ENCODE assay signal across 12 mouse cellular contexts in genomic region chr9:26742817-26743216, GRCm38 (mm10). TPM values are rescaled to one million over a fixed set of nuclear protein-coding genes. Genes with fewer than 3 reads are reported as not detected.
A peak's percentile ranks its signal among the peaks of the same experiment; 100 is the strongest.
DNase-seq lines count a peak whose midpoint lies in the region; ATAC-seq and TF ChIP-seq lines count a peak whose summit lies in the region.
"Had no signal": no experiment of that assay in that cellular context is flagged by ENCODE, and none has a peak within 500 bp of the region (broad histone marks: within the 10 kb centered on the region; RNA-seq: fewer than 3 reads in every experiment).

No protein-coding gene starts in this region.

- no peaks in the 10 kb centered on the region for H3K36me3 ChIP-seq in midbrain, embryonic 15.5 days (replicated peaks)
- no peaks in the 10 kb centered on the region for H3K36me3 ChIP-seq in midbrain, embryonic 10.5 days
- H3K36me3 ChIP-seq: embryonic facial prominence, embryonic 13.5 days; heart, embryonic 12.5 days; kidney, embryonic 15.5 days had no signal

- no peak overlapping the region for H3K4me2 ChIP-seq in midbrain, embryonic 15.5 days
- H3K4me2 ChIP-seq: embryonic facial prominence, embryonic 13.5 days; heart, embryonic 12.5 days; kidney, embryonic 15.5 days had no signal

- H3K27me3 ChIP-seq in midbrain, embryonic 15.5 days (replicated peaks) = no peaks in the 10 kb centered on the region
- H3K27me3 ChIP-seq in midbrain, embryonic 10.5 days (ENCODE audit: low read depth, poor library complexity, severe bottlenecking) = peaks cover 9% of the 10 kb centered on the region; the same call in 1 of the 2 replicates
- H3K27me3 ChIP-seq: embryonic facial prominence, embryonic 13.5 days; heart, embryonic 12.5 days; kidney, embryonic 15.5 days had no signal

- 0 out of 2 replicates have a peak, but pooled peaks have one; percentile 7 for ATAC-seq in midbrain, embryonic 15.5 days (replicated peaks)

- H3K9me3 ChIP-seq in midbrain, embryonic 15.5 days = no peaks in the 10 kb centered on the region
- H3K9me3 ChIP-seq in midbrain, embryonic 10.5 days (replicated peaks) = no peaks in the 10 kb centered on the region
- H3K9me3 ChIP-seq: embryonic facial prominence, embryonic 13.5 days; heart, embryonic 12.5 days; kidney, embryonic 15.5 days had no signal

- DNase-seq in heart, adult 18-20 months = peak; percentile 14 to 37
- DNase-seq in heart, adult 11 months = no peak
- no peak for DNase-seq in midbrain, embryonic 10.5 days (ENCODE audit: low spot score)
- peak; percentile 35 to 66 for DNase-seq in left cerebral cortex, adult 2 months (ENCODE audit: extremely low spot score in 1 of 2, low spot score in 2 of 2)
- DNase-seq in right cerebral cortex, postnatal 14 days = peak; percentile 54
- no peak for DNase-seq in kidney, postnatal 36 days

- intact Hi-C loops in left cerebral cortex, adult 2 months (cut with DNase I) = loop anchor here (10.0 kb wide), 1 partner anchor 478 kb away; no protein-coding TSS in a partner anchor

- 88% methylated on average over 3 of the region's 3 CpGs for WGBS in midbrain, embryonic 15.5 days
- WGBS in midbrain, embryonic 10.5 days = 84% methylated on average over 3 of the region's 3 CpGs

- H3K27ac ChIP-seq in midbrain, embryonic 15.5 days = no peak overlapping the region
- no peak overlapping the region for H3K27ac ChIP-seq in midbrain, embryonic 10.5 days (replicated peaks)
- peak overlapping the region; percentile 58 for H3K27ac ChIP-seq in left cerebral cortex, adult 2 months
- H3K27ac ChIP-seq: embryonic facial prominence, embryonic 13.5 days; kidney, embryonic 15.5 days; macrophage had no signal

- H3K4me1 ChIP-seq in midbrain, embryonic 15.5 days = peaks cover 13% of the 10 kb centered on the region
- H3K4me1 ChIP-seq in midbrain, embryonic 10.5 days = peaks cover 11% of the 10 kb centered on the region
- H3K4me1 ChIP-seq: embryonic facial prominence, embryonic 13.5 days; heart, embryonic 12.5 days; kidney, embryonic 15.5 days had no signal

- H3K4me3 ChIP-seq in midbrain, embryonic 15.5 days = no peak overlapping the region
- no peak overlapping the region for H3K4me3 ChIP-seq in midbrain, embryonic 10.5 days
- H3K4me3 ChIP-seq in left cerebral cortex, adult 2 months = no peak overlapping the region
- H3K4me3 ChIP-seq: embryonic facial prominence, embryonic 13.5 days; heart, embryonic 12.5 days; kidney, embryonic 15.5 days had no signal

- no peak overlapping the region for H3K9ac ChIP-seq in midbrain, embryonic 15.5 days
- H3K9ac ChIP-seq: embryonic facial prominence, embryonic 13.5 days; heart, embryonic 12.5 days; kidney, embryonic 15.5 days had no signal

- no peak for TF ChIP-seq CTCF in left cerebral cortex, adult 2 months (IDR thresholded peaks at IDR 0.05)

RNA-seq across cellular contexts. Expression of gene B3gat1, which starts 9.3 kb away (rescaled TPM):
- not detected for total RNA-seq in heart, adult 18-20 months (2021)
- polyA plus RNA-seq in midbrain, embryonic 15.5 days (2015; fragmentation: Nextera tagmentation; extraction: Ambion mirVana) = 44.6 and 45.7 TPM in 2 replicates
- polyA plus RNA-seq in midbrain, embryonic 10.5 days (2016; fragmentation: Nextera tagmentation; extraction: Ambion mirVana) = 2.2 and 3.6 TPM in 2 replicates
- 100 to 1,000 TPM; 212 to 225 TPM for total RNA-seq in left cerebral cortex, adult 2 months (2021)
- polyA plus RNA-seq: liver, embryonic 16.5 days; macrophage had no signal

Comparison
In these comparisons a context has a peak if more than half of its experiments do, and no peak if none do; other contexts are left out.
1. DNase-seq: peak in heart, adult 18-20 months (2 of 2), left cerebral cortex, adult 2 months (2 of 2) and right cerebral cortex, postnatal 14 days (single experiment); none in heart, adult 11 months (single experiment), midbrain, embryonic 10.5 days (single experiment) and kidney, postnatal 36 days (0 of 2).
2. RNA of gene B3gat1, which starts 9.3 kb away (total RNA-seq): 212 to 225 TPM in left cerebral cortex, adult 2 months; not detected in heart, adult 18-20 months; every median in the first group is over 100 times any median in the second.